Mouse (Mus musculus) kidney, postnatal 0 days (tissue): ENCODE measurements around the gene Taar8c. TPM values are rescaled to one million over a fixed set of nuclear protein-coding genes. Genes with fewer than 3 reads are reported as not detected.
"Not testable (repeated sequence)": the region's sequence is repeated elsewhere in the genome, so short reads cannot be mapped to it uniquely, and the experiment has no call there.

Experiments used
- ATAC-seq: fragments of 200-750 bp; cut with Nextera tagmentation; replicated peaks from 2 replicates; pipeline ENCODE4 v1.8.0; 2017; ENCODE audit warnings: low read depth, moderate number of reproducible peaks, moderate TSS enrichment, moderate library complexity; ENCODE audit not compliant: low FRiP score
- DNase-seq: peaks from one replicate; pipeline ENCODE4 v3.0.0-alpha.2; 2016; ENCODE audit warnings: low spot score
- H3K27ac ChIP-seq: fragments of 300-500 bp; sonication (generic); 2 replicates; pipeline ENCODE4 v1.5.1; 2014; ENCODE audit warnings: mild to moderate bottlenecking
- H3K27me3 ChIP-seq: fragments of 300-500 bp; sonication (generic); 2 replicates; pipeline ENCODE4 v1.6.1; 2014; ENCODE audit warnings: low read length, mixed read lengths; ENCODE audit not compliant: insufficient read depth
- H3K36me3 ChIP-seq: fragments of 300-500 bp; sonication (generic); 2 replicates; pipeline ENCODE4 v1.6.1; 2014; ENCODE audit warnings: low read length, mixed read lengths; ENCODE audit not compliant: insufficient read depth
- H3K4me1 ChIP-seq: fragments of 300-500 bp; sonication (generic); replicated peaks from 2 replicates; pipeline ENCODE4 v1.6.1; 2014; ENCODE audit warnings: antibody characterized with exemption, low read length, mixed read lengths; ENCODE audit not compliant: insufficient read depth
- H3K4me2 ChIP-seq: fragments of 300-500 bp; sonication (generic); 2 replicates; pipeline ENCODE4 v1.6.1; 2014; ENCODE audit warnings: mild to moderate bottlenecking, low read length, moderate library complexity, mixed read lengths
- H3K4me3 ChIP-seq: fragments of 300-500 bp; sonication (generic); replicated peaks from 2 replicates; pipeline ENCODE4 v1.5.1; 2014; ENCODE audit warnings: low read depth, low read length
- H3K9ac ChIP-seq: fragments of 300-500 bp; sonication (generic); 2 replicates; pipeline ENCODE4 v1.6.1; 2014; ENCODE audit warnings: low read depth, low read length
- H3K9me3 ChIP-seq: fragments of 300-500 bp; sonication (generic); replicated peaks from 2 replicates; pipeline ENCODE4 v1.6.1; 2016; ENCODE audit warnings: low read length, inconsistent platforms, mixed read lengths
- CTCF ChIP-seq: IDR thresholded peaks from 2 replicates; pipeline ENCODE4 v1.5.1; 2016; ENCODE audit warnings: antibody characterized with exemption, low read depth, mild to moderate bottlenecking, moderate library complexity
- WGBS: fragments of 180-500 bp; shearing (Covaris S2); extraction: QIAGEN DNeasy Blood & Tissue Kit; methylation state at CpG from one replicate; pipeline ENCODE4 v1.1.7; 2014; 5-methylcytosine and 5-hydroxymethylcytosine counted together
- polyA plus RNA-seq: library from polyadenylated mRNA; unstranded; fragments of >200 nt; fragmentation: Nextera tagmentation; extraction: Ambion mirVana; gene quantifications from 2 replicates; pipeline ENCODE4 v1.2.1, GENCODE M21; 2015

The Taar8c gene
- polyA plus RNA-seq, 1 experiment from 2014 or later, result not detected

GRCm38 (mm10) chr10:24080166-24080565, 21.5 kb downstream of the Taar8c start:
- ATAC-seq (no peak), DNase-seq (peak; percentile 81)
- Histone ChIP-seq H3K4me1 (no peaks in the 10 kb centered on the region), H3K4me3 (no peak overlapping the region), H3K9ac (no peak overlapping the region), H3K9me3 (no peaks in the 10 kb centered on the region), H3K4me2 (no peak overlapping the region), H3K27me3 (no peaks in the 10 kb centered on the region), H3K36me3 (no peaks in the 10 kb centered on the region), H3K27ac (no peak overlapping the region)
- TF ChIP-seq CTCF, result peak; percentile 83
- WGBS, result 49% methylated on average over 3 of the region's 3 CpGs

GRCm38 (mm10) chr10:24076200-24076599, 25.5 kb downstream of the Taar8c start, which contains the start of gene Taar8a:
Gene Taar8a (plus strand): TSS chr10:24076500.
- not testable (repeated sequence) for ATAC-seq, H3K27ac ChIP-seq, H3K4me1 ChIP-seq, H3K9ac ChIP-seq, H3K27me3 ChIP-seq, H3K4me3 ChIP-seq, H3K36me3 ChIP-seq, H3K9me3 ChIP-seq, H3K4me2 ChIP-seq, DNase-seq
- 90% methylated on average over 2 of the region's 4 CpGs for WGBS

- not testable (repeated sequence) for DNase-seq, H3K9ac ChIP-seq, H3K27ac ChIP-seq, H3K36me3 ChIP-seq, H3K4me2 ChIP-seq, H3K27me3 ChIP-seq, ATAC-seq, H3K4me3 ChIP-seq, H3K9me3 ChIP-seq, H3K4me1 ChIP-seq
- WGBS, result 27% methylated on average over 2 of the region's 2 CpGs
These were observed 27.0 kb downstream of the Taar8c start for GRCm38 (mm10) chr10:24074751-24075150.

- no peak overlapping the region for H3K4me3 ChIP-seq
- H3K9ac ChIP-seq, result no peak overlapping the region
- no peaks in the 10 kb centered on the region for H3K4me1 ChIP-seq
- H3K36me3 ChIP-seq, result no peaks in the 10 kb centered on the region
- DNase-seq, result no peak
- no peak for ATAC-seq
- H3K27ac ChIP-seq, result no peak overlapping the region
- WGBS, result 79% methylated on average over 3 of the region's 3 CpGs
- no peak overlapping the region for H3K4me2 ChIP-seq
- H3K9me3 ChIP-seq, result no peaks in the 10 kb centered on the region
- H3K27me3 ChIP-seq, result no peaks in the 10 kb centered on the region
- no peak for TF ChIP-seq CTCF
These were observed 42.7 kb downstream of the Taar8c start for GRCm38 (mm10) chr10:24058986-24059385.

GRCm38 (mm10) chr10:24052039-24052438, 49.7 kb downstream of the Taar8c start:
- Histone ChIP-seq H3K27me3 (no peaks in the 10 kb centered on the region), H3K4me1 (no peaks in the 10 kb centered on the region), H3K9me3 (no peaks in the 10 kb centered on the region), H3K4me2 (no peak overlapping the region), H3K4me3 (no peak overlapping the region), H3K36me3 (no peaks in the 10 kb centered on the region), H3K27ac (no peak overlapping the region), H3K9ac (no peak overlapping the region)
- TF ChIP-seq CTCF, result no peak
- WGBS, result 74% methylated on average over 5 of the region's 5 CpGs
- DNase-seq (no peak), ATAC-seq (no peak)

Other genes with a start within 250 kb of the Taar8c start
- gene Vnn1, start 207.2 kb downstream of the Taar8c start, polyA plus RNA-seq, result 21.1 and 22.4 TPM in 2 replicates
- not detected in 2 replicates for gene Taar1, start 181.6 kb downstream of the Taar8c start, polyA plus RNA-seq
- 0.31 and 0.41 TPM in 2 replicates for gene Taar2, start 163.3 kb downstream of the Taar8c start, polyA plus RNA-seq
- gene Taar3, start 152.4 kb downstream of the Taar8c start, polyA plus RNA-seq, result not detected in 2 replicates
- not detected in 2 replicates for gene Taar4, start 141.4 kb downstream of the Taar8c start, polyA plus RNA-seq
- 0.23 and 0.30 TPM in 2 replicates for gene Taar5, start 131.2 kb downstream of the Taar8c start, polyA plus RNA-seq
- gene Taar6, start 116.3 kb downstream of the Taar8c start, polyA plus RNA-seq, result not detected in 2 replicates
- not detected in 2 replicates for gene Taar7a, start 108.4 kb downstream of the Taar8c start, polyA plus RNA-seq
- gene Taar7b, start 102.0 kb downstream of the Taar8c start, polyA plus RNA-seq, result not detected in 2 replicates
- gene Taar7d, start 74.7 kb downstream of the Taar8c start, polyA plus RNA-seq, result not detected in 2 replicates
- not detected in 2 replicates for gene Taar7e, start 64.3 kb downstream of the Taar8c start, polyA plus RNA-seq
- gene Taar7f, start 52.4 kb downstream of the Taar8c start, polyA plus RNA-seq, result not detected in 2 replicates
- gene Taar8a, start 25.4 kb downstream of the Taar8c start, polyA plus RNA-seq, result not detected in 2 replicates
- not detected in 2 replicates for gene Taar8b, start 9.6 kb downstream of the Taar8c start, polyA plus RNA-seq
- not detected in 2 replicates for gene Taar9, start 7.6 kb upstream of the Taar8c start, polyA plus RNA-seq
- gene Stx7, start 47.4 kb upstream of the Taar8c start, polyA plus RNA-seq, result 167 and 185 TPM in 2 replicates
- 12.0 and 12.4 TPM in 2 replicates for gene Moxd1, start 121.6 kb upstream of the Taar8c start, polyA plus RNA-seq